Mouse (Mus musculus) G1E (cell line): ENCODE measurements around the gene Gm38394. TPM values are rescaled to one million over a fixed set of nuclear protein-coding genes. Genes with fewer than 3 reads are reported as not detected.

Experiments
- ATAC-seq: 2 replicates; pipeline ENCODE4 v1.8.0; 2016; ENCODE audit warnings: mild to moderate bottlenecking; ENCODE audit not compliant: insufficient number of reproducible peaks, poor library complexity, low FRiP score, severe bottlenecking; ENCODE audit errors: extremely low read depth
- DNase-seq: peaks from one replicate; pipeline ENCODE4 v3.0.0; 2012; ENCODE audit warnings: low spot score
- H3K27me3 ChIP-seq: 2 replicates; pipeline ENCODE4 v1.6.1; 2012; ENCODE audit warnings: mild to moderate bottlenecking, low read length, inconsistent platforms; ENCODE audit not compliant: insufficient read depth
- H3K36me3 ChIP-seq: replicated peaks from 2 replicates; pipeline ENCODE3; 2012; ENCODE audit warnings: mild to moderate bottlenecking, inconsistent platforms
- H3K4me1 ChIP-seq: 2 replicates; pipeline ENCODE4 v1.6.1; 2012; ENCODE audit warnings: low read depth, low read length, inconsistent platforms, mixed read lengths; ENCODE audit not compliant: insufficient read depth
- H3K4me3 ChIP-seq: 2 replicates; pipeline ENCODE4 v1.5.1; 2012; ENCODE audit warnings: low read depth, mild to moderate bottlenecking, inconsistent platforms, low read length, moderate library complexity, mixed read lengths
- H3K9me3 ChIP-seq: replicated peaks from 2 replicates; pipeline ENCODE4 v1.6.1; 2012; ENCODE audit warnings: inconsistent platforms
- CTCF ChIP-seq: IDR thresholded peaks from 2 replicates; pipeline ENCODE4 v1.5.1; 2012; ENCODE audit warnings: low read depth, low read length, inconsistent platforms, mixed read lengths
- GATA1 ChIP-seq: IDR thresholded peaks from 2 replicates; pipeline ENCODE4 v1.6.1; 2012; ENCODE audit warnings: borderline replicate concordance, low read length, inconsistent platforms, mixed read lengths
- GATA2 ChIP-seq: IDR thresholded peaks from 2 replicates; pipeline ENCODE4 v1.6.1; 2012; ENCODE audit warnings: low read depth, low read length, inconsistent platforms, borderline replicate concordance
- POLR2AphosphoS5 ChIP-seq: IDR thresholded peaks from 2 replicates; pipeline ENCODE4 v1.6.1; 2012; ENCODE audit warnings: low read depth, low read length, inconsistent platforms; ENCODE audit not compliant: insufficient replicate concordance
- TAL1 ChIP-seq: conservative IDR thresholded peaks from 2 replicates; pipeline ENCODE4 v1.6.1; 2012; ENCODE audit warnings: low read depth, low read length, inconsistent platforms, mixed read lengths
- polyA plus RNA-seq: library from polyadenylated mRNA; stranded (reverse); fragments of >175 nt; gene quantifications from 2 replicates; pipeline ENCODE4 v1.2.3, GENCODE M21; 2012
- total RNA-seq, 2 experiments: library from RNA; stranded (forward) in 1 of 2; stranded (reverse) in 1 of 2; fragments of 200-1000 nt in 1 of 2; fragments of >200 nt in 1 of 2; fragmentation: Nextera tagmentation in 1 of 2; gene quantifications; 2 replicates each; pipeline ENCODE4 v1.2.3; 2014 to 2017

The Gm38394 gene
- total and polyA plus RNA-seq, 3 experiments, result 7.9 to 74.9 (median 22.2) TPM

DNA sequence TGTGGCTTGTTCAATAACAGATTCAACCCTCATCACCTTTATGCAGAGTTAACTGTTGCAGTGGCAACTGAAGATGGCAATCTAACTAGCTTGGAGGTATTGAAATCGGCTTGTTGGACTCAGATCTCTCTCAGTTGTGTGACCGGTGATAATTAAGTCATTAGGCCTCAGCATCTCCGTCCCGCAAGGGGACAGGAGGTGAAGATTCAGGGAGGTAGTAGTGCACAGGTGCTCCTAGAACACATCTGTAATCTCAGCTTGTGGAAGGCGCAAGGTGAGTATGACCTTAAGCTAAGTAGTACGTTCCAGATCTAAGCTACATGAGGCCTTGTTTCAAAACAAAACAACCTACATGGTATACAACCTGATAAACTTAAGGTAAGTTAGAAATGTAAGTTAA, 50.5 kb downstream of the Gm38394 start:
- DNase-seq (no peak), ATAC-seq (no peak)
- H3K4me3 ChIP-seq, result peak overlapping the region; percentile 87
- no peaks in the 10 kb centered on the region for H3K9me3 ChIP-seq
- no peaks in the 10 kb centered on the region for H3K27me3 ChIP-seq
- TF ChIP-seq GATA2, result no peak
- TF ChIP-seq CTCF, result no peak
- TF ChIP-seq TAL1, result no peak
- TF ChIP-seq GATA1, result no peak
- no peak for TF ChIP-seq POLR2AphosphoS5
- H3K36me3 ChIP-seq, result peaks cover 31% of the 10 kb centered on the region
- peaks cover 30% of the 10 kb centered on the region for H3K4me1 ChIP-seq

DNA sequence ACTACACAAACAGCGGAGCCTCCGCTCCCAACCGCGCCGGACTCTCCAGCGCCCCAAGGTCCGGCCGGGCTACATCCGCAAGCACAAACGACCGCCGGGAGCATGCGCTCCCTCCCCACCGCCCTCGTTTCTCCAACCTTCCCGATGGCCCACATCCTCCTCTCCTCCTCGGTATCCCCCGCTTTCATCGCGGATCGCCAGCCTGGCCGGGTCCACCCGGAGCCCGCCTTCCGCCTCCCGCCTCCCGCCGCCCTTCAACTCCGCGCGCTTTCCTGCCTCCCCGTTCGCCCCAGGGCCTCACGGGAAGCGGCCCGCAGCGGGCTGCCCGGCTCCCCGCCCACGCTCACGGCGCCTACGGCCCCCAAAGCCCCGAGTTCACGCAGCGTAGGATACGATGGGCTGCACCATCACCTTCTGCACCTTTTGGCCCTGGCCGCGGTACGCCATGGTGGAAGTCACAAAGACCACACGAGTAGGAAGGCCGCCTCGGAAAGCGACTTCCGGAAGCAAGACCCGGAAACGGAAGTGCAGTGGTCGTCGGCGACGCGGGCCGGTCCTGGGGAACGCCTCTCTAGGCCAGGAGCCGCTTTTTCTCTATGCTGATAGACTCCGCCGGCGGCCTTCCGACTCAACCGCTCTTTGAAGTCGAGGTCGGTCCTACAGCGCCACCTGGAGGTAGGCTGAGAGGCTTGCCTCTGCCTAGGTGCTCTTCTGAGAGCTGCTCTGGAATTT, 51.2 kb downstream of the Gm38394 start, which contains the start of gene Snrpe:
TSS of gene Snrpe (minus strand) at position 521 of the 732 bp plus-strand sequence.
- peak; percentile 98 for DNase-seq
- no peaks in the 10 kb centered on the region for H3K27me3 ChIP-seq
- peaks cover 38% of the 10 kb centered on the region for H3K36me3 ChIP-seq
- H3K9me3 ChIP-seq, result no peaks in the 10 kb centered on the region
- no peak for TF ChIP-seq GATA1
- peak; percentile 89 for TF ChIP-seq CTCF
- no peak for TF ChIP-seq TAL1
- no peak for TF ChIP-seq POLR2AphosphoS5
- TF ChIP-seq GATA2, result no peak
- H3K4me3 ChIP-seq, result peak within 1 kb of the TSS; percentile 87
- peak; percentile 97 for ATAC-seq
- peaks cover 35% of the 10 kb centered on the region for H3K4me1 ChIP-seq

DNA sequence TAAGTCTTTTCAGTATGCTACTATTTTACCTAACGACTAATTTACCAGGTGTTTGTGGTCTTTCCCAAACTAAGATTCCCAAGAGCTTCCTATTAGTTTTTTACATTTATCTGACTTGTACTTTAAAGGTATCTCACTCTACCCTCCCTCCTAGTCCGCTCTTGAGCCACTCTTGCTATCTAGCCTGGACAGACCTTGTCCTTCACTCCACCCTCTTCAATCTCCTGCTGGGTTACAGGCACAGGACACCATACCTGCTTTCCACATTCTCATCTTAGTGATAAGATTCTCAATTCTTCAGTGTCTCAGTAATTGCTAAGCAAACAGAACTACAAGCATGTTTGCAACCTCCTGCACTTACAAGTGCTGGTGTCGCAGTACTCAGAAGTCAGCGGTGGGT, 57.9 kb downstream of the Gm38394 start:
- no peak for ATAC-seq
- H3K4me1 ChIP-seq, result peaks cover 30% of the 10 kb centered on the region
- TF ChIP-seq POLR2AphosphoS5 (no peak), CTCF (no peak), GATA1 (no peak), TAL1 (no peak), GATA2 (no peak)
- H3K4me3 ChIP-seq, result no peak overlapping the region
- peaks cover 85% of the 10 kb centered on the region for H3K36me3 ChIP-seq
- no peaks in the 10 kb centered on the region for H3K9me3 ChIP-seq
- DNase-seq, result no peak
- no peaks in the 10 kb centered on the region for H3K27me3 ChIP-seq

DNA sequence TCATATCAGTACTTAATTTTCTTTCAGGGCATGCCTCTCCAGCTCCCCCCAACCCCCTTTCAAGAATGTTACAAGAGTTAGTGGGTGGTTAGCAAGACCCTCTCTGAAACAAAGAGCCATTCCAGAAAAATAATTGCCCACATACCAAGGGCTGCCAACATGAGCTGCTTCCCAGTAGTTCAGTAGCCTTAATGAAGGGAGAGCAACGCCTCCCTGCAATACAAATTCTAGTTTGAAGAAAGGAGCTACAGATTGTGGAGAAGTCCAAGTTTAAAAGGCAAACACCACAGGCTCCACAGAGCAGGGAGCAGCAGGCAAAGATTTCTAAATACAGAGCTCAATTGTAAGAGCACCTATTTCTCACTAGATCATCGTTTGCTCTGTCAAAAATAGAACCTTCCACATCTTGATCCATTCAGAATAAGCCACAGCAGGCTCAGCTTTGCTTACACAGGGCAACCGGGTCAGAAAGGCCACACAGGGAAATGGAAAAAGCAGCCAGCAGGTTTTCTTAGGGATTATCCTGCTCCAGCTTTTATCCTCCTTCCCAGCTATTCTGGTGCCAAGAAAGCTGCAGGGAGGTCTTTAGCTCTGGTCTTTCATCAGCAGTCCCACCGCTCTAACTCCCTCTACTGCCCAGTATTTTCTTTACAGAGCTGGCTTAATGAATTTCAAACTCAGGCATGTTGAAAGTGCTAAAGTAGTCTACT, 64.7 kb downstream of the Gm38394 start:
- H3K36me3 ChIP-seq, result peaks cover 18% of the 10 kb centered on the region
- TF ChIP-seq GATA1 (no peak), CTCF (no peak), GATA2 (no peak), TAL1 (no peak), POLR2AphosphoS5 (no peak)
- no peak overlapping the region for H3K4me3 ChIP-seq
- H3K4me1 ChIP-seq, result 0 out of 2 replicates have a peak, but pooled peaks cover 2% of the 10 kb centered on the region
- DNase-seq (no peak), ATAC-seq (no peak)
- H3K9me3 ChIP-seq, result no peaks in the 10 kb centered on the region
- peaks cover 11% of the 10 kb centered on the region; the same call in 1 of the 2 replicates for H3K27me3 ChIP-seq

DNA sequence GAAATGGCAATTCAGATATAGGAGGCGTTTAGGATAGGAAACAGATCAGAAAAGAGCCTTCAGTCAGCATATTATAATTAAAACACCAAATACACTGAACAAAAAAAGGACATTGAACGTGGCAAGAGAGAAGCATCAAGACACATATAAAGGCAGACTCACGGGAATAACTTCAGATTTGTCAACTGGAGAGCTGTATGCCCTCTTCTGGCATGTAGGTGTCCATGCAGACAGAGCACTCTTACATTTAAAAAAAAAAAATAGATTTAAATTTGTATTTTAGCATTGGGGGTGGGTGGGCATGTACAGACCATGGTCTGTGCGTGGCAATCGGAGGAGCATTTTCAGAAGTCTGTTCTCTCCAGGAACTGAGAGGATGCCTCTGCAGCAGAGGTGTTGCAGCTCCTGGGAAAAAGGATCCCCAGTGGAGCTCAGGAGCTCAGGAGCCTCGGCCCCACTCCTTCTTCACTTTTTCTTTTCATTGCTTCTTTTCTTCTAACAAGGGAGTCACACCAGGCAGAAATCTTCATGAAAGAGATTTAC, 75.1 kb downstream of the Gm38394 start:
- ATAC-seq, result no peak
- Histone ChIP-seq H3K36me3 (no peaks in the 10 kb centered on the region), H3K9me3 (no peaks in the 10 kb centered on the region), H3K27me3 (peaks cover 15% of the 10 kb centered on the region), H3K4me3 (no peak overlapping the region), H3K4me1 (no peaks in the 10 kb centered on the region)
- TF ChIP-seq POLR2AphosphoS5 (no peak), GATA2 (no peak), GATA1 (no peak), TAL1 (no peak), CTCF (no peak)
- no peak for DNase-seq

DNA sequence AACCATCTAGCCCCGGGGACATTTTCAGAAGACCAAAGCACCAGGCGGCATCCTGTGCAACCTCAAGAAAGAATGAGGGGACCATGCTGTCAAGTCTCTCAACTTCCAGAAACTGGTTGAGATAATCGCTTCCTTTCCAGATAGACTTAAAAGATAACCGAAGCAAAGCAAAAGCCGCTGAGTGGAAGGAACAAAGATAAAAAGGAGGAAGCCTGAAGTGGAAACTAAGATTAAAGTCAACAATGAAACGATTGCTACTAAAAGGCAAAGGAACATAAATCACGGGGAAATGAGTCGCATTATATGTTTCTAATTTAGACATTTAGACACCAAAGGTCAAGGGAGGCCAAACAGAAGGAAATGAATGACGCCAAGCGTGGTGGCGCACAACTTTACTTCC, 89.8 kb downstream of the Gm38394 start:
- Histone ChIP-seq H3K27me3 (peaks cover 2% of the 10 kb centered on the region; the same call in 1 of the 2 replicates), H3K9me3 (peaks cover 11% of the 10 kb centered on the region), H3K4me1 (no peaks in the 10 kb centered on the region), H3K36me3 (no peaks in the 10 kb centered on the region), H3K4me3 (no peak overlapping the region)
- ATAC-seq, result no peak
- DNase-seq, result no peak
- TF ChIP-seq GATA1 (no peak), POLR2AphosphoS5 (no peak), GATA2 (no peak), CTCF (no peak), TAL1 (no peak)

Other genes with a start within 250 kb of the Gm38394 start
- 0.38 and 0.44 TPM in 2 replicates for gene Sox13, start 236.9 kb downstream of the Gm38394 start, total RNA-seq (2014; fragmentation: Nextera tagmentation)
- gene Sox13, start 236.9 kb downstream of the Gm38394 start, total RNA-seq (2017), result 0.06 and 0.27 TPM in 2 replicates
- 0.11 and 0.13 TPM in 2 replicates for gene Sox13, start 236.9 kb downstream of the Gm38394 start, polyA plus RNA-seq
- 170 and 200 TPM in 2 replicates for gene Snrpe, start 51.0 kb downstream of the Gm38394 start, total RNA-seq (2014; fragmentation: Nextera tagmentation)
- 1,043 and 1,097 TPM in 2 replicates for gene Snrpe, start 51.0 kb downstream of the Gm38394 start, total RNA-seq (2017)
- gene Snrpe, start 51.0 kb downstream of the Gm38394 start, polyA plus RNA-seq, result 25.3 and 33.5 TPM in 2 replicates
- 31.5 and 42.4 TPM in 2 replicates for gene Zbed6, start 433 bp downstream of the Gm38394 start, total RNA-seq (2014; fragmentation: Nextera tagmentation)
- gene Zbed6, start 433 bp downstream of the Gm38394 start, total RNA-seq (2017), result 22.2 and 26.1 TPM in 2 replicates
- gene Zbed6, start 433 bp downstream of the Gm38394 start, polyA plus RNA-seq, result not detected in 2 replicates
- 0.39 TPM in 1 of 2 replicates, not detected in the other for gene Lax1, start 28.8 kb upstream of the Gm38394 start, total RNA-seq (2014; fragmentation: Nextera tagmentation)
- 0.16 and 0.17 TPM in 2 replicates for gene Lax1, start 28.8 kb upstream of the Gm38394 start, total RNA-seq (2017)
- not detected in 2 replicates for gene Lax1, start 28.8 kb upstream of the Gm38394 start, polyA plus RNA-seq
- 274 and 278 TPM in 2 replicates for gene Atp2b4, start 139.7 kb upstream of the Gm38394 start, total RNA-seq (2014; fragmentation: Nextera tagmentation)
- gene Atp2b4, start 139.7 kb upstream of the Gm38394 start, total RNA-seq (2017), result 32.2 and 34.0 TPM in 2 replicates
- gene Atp2b4, start 139.7 kb upstream of the Gm38394 start, polyA plus RNA-seq, result 69.4 and 85.7 TPM in 2 replicates
- not detected in 2 replicates for gene Optc, start 246.7 kb upstream of the Gm38394 start, total RNA-seq (2014; fragmentation: Nextera tagmentation)
- gene Optc, start 246.7 kb upstream of the Gm38394 start, total RNA-seq (2017), result 0.12 TPM in 1 of 2 replicates, not detected in the other
- not detected in 2 replicates for gene Optc, start 246.7 kb upstream of the Gm38394 start, polyA plus RNA-seq